Comparison of ENCODE assay signal across 17 mouse cellular contexts in genomic region chr11:18347841-18348240, GRCm38 (mm10).
"Had no signal": no experiment of that assay in that cellular context is flagged by ENCODE, and none has a peak within 500 bp of the region (broad histone marks: within the 10 kb centered on the region; RNA-seq: fewer than 3 reads in every experiment).

No protein-coding gene starts in this region.

- H3K4me3 ChIP-seq: liver, embryonic 13.5 days; midbrain, embryonic 12.5 days; midbrain, embryonic 15.5 days; myocyte; neural tube, embryonic 15.5 days; stomach, embryonic 15.5 days had no signal

- ATAC-seq: midbrain, embryonic 15.5 days had no signal

- DNase-seq: kidney, adult 18-20 months; kidney, adult 9 months; kidney, postnatal 14 days; kidney, postnatal 4 days; liver, embryonic 13.5 days; lung, adult 2 months; lung, postnatal 14 days; lung, postnatal 4 days; right cerebral cortex, adult 18-20 months; right cerebral cortex, postnatal 25 days; spleen, adult 18-20 months; thymus, postnatal 25 days had no signal

- H3K4me1 ChIP-seq: liver, embryonic 13.5 days; midbrain, embryonic 12.5 days; midbrain, embryonic 15.5 days; neural tube, embryonic 15.5 days; stomach, embryonic 15.5 days had no signal

- H3K36me3 ChIP-seq: liver, embryonic 13.5 days; midbrain, embryonic 12.5 days; midbrain, embryonic 15.5 days; neural tube, embryonic 15.5 days; stomach, embryonic 15.5 days had no signal

- H3K9ac ChIP-seq: liver, embryonic 13.5 days; midbrain, embryonic 12.5 days; midbrain, embryonic 15.5 days; neural tube, embryonic 15.5 days; stomach, embryonic 15.5 days had no signal

- H3K4me2 ChIP-seq: liver, embryonic 13.5 days; midbrain, embryonic 12.5 days; midbrain, embryonic 15.5 days; neural tube, embryonic 15.5 days; stomach, embryonic 15.5 days had no signal

- H3K27ac ChIP-seq: liver, embryonic 13.5 days; midbrain, embryonic 12.5 days; midbrain, embryonic 15.5 days; neural tube, embryonic 15.5 days; stomach, embryonic 15.5 days had no signal

- H3K9me3 ChIP-seq: liver, embryonic 13.5 days; midbrain, embryonic 12.5 days; midbrain, embryonic 15.5 days; neural tube, embryonic 15.5 days; stomach, embryonic 15.5 days had no signal

- H3K27me3 ChIP-seq: liver, embryonic 13.5 days; midbrain, embryonic 12.5 days; midbrain, embryonic 15.5 days; neural tube, embryonic 15.5 days; stomach, embryonic 15.5 days had no signal
